Mouse (Mus musculus): ENCODE results near the gene Tdrd6.

DNA sequence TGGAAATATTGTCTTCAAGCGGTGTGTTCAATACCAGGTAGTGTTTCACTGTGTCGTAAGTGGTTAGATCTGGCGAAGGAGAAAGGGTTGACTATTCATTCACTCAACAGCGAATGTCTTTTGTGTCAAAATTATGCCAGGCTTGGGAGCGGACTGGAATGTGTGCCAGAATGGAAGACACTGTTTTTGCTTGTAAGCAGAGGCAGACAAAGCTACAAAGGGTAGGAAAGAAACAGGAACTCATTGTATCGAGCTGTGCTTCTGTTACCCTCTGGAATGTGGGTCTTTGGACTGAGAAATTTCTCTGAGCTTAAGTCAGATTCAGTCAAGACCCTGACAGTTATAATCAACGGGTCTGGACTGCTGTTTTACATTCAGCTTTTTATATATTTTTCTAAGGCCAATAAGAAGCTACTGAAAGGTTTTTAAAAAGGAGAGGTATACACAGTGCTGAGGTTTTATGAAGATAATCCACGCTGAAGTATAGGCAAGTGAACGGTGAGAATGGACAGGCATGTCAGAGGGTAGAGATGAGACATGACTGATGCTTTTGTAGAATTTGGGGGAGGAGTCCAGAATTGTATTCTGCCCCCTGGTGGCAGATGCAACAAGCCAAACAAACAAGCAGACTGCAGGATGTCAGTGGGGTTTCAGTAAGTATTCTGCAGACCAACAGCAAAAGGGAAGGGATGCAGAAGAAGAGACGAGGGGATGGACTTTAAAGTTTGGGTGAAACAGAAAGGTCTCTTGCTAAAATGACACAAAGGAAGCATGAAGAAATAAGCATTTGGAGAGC lies 19.7 kb upstream of the Tdrd6 start:
- TF ChIP-seq POLR2AphosphoS5 (IDR thresholded peaks at IDR 0.05; ENCODE audit: insufficient replicate concordance, low read depth, low read length) (no peak), CTCF (IDR thresholded peaks at IDR 0.05; ENCODE audit: low read depth, low read length) (no peak), GATA1 (IDR thresholded peaks at IDR 0.05; ENCODE audit: borderline replicate concordance, low read length) (no peak), GATA2 (IDR thresholded peaks at IDR 0.05; ENCODE audit: borderline replicate concordance, low read depth, low read length) (no peak), TAL1 (conservative IDR thresholded peaks at IDR 0.05; ENCODE audit: low read depth, low read length) (no peak)

Measured in G1E (cell line).